Mouse (Mus musculus) effector memory CD4-positive, alpha-beta T cell, adult 5 months (primary cell): ENCODE measurements around the gene Paxx. TPM values are rescaled to one million over a fixed set of nuclear protein-coding genes. Genes with fewer than 3 reads are reported as not detected.

Source experiments
- polyA plus RNA-seq: library from polyadenylated mRNA; unstranded; fragments of 100-300 nt; shearing (Covaris generic); gene quantifications from one replicate; pipeline ENCODE4 v1.2.1, GENCODE M21; 2017

Gene Paxx
- polyA plus RNA-seq = 57.3 TPM

DNA sequence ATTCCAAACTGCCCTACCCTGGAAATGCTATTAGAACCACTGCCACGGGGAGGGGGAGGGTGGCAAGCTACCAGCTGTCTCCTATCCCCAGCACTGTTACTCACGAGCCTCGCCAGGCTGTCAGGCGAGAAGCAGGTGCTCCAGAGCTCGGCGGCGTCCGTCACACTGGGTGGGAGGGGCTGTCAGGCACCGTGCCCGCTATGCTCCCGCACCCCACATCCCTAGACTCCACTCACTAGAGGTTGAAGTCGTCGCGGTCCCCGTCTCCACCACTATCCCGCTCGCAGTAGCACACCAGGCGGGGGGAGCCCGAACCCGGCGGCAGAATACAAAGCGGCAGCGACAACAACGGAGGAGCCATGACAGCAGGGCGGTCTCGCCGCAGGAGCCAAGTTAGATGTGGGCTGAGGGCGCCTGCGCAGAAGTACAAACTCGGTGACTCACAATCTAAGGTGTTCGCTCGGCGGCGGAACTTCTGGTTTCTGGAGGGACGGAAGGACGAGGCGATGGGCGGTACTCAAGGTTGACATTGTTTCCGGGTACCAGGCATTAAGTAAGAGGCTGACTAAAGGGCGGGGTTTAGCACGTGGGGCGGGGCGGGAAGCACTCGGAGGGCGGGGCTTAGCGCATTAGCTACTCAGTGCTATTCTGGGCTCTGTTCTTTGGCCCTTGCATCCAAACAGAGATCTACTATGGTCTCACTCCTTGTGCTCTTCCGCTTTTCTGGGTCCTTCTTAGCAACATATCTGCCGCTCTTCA lies at the start of gene Paxx:
Gene Paxx (minus strand): TSS at position 544 of the 759 bp plus-strand sequence.

DNA sequence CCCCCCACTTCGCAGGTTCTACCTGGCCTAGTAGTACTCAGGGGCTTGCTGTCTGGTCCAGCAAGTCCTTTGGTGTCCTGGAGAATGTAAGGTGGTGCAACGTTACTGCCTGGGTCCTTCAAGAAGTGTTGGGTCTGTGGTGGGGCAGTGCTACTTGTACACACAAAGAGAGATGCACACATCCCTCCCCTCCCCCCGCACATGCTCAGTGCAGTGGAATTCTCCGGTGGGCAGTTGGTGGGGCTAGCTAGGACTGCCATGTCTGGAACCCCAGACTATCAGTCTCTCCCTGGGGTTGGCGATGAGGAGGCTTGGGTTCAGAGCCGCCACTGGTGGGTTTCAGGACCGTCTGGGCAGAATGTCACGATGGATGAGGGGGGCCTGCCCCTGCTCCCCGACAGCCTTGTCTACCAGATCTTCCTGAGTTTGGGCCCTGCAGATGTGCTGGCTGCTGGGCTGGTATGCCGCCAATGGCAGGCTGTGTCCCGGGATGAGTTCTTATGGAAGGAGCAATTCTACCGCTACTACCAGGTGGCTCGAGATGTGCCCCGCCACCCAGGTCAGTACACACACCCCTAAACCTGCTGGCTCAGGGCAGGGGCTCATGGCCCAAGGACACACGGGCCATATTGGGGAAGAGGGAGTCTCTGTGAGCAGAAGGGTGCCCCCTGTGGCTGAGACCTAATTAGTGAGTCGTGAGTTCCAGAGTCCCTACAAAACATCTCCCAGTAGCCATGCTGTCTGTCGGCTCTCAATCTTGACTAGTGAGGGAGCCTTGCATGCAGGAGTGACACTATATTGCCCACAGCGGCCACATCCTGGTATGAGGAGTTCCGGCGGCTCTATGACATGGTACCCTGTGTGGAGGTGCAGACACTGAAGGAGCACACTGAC lies 40.9 kb upstream of the Paxx start, which contains the start of gene C8g:
Gene C8g (minus strand): TSS at position 127 of the 894 bp plus-strand sequence.

GRCm38 (mm10) chr2:25500576-25501405 lies 39.9 kb upstream of the Paxx start, which contains the start of gene Fbxw5:
Gene Fbxw5, plus strand, starts transcription at chr2:25500750.

GRCm38 (mm10) chr2:25493476-25493961 lies 32.6 kb upstream of the Paxx start, which contains the start of gene Lcn12:
Gene Lcn12, minus strand, starts transcription at chr2:25493911.

GRCm38 (mm10) chr2:25469969-25470368 lies 9.1 kb upstream of the Paxx start, which contains the start of gene Ptgds:
Gene Ptgds, minus strand, starts transcription at chr2:25470046.

DNA sequence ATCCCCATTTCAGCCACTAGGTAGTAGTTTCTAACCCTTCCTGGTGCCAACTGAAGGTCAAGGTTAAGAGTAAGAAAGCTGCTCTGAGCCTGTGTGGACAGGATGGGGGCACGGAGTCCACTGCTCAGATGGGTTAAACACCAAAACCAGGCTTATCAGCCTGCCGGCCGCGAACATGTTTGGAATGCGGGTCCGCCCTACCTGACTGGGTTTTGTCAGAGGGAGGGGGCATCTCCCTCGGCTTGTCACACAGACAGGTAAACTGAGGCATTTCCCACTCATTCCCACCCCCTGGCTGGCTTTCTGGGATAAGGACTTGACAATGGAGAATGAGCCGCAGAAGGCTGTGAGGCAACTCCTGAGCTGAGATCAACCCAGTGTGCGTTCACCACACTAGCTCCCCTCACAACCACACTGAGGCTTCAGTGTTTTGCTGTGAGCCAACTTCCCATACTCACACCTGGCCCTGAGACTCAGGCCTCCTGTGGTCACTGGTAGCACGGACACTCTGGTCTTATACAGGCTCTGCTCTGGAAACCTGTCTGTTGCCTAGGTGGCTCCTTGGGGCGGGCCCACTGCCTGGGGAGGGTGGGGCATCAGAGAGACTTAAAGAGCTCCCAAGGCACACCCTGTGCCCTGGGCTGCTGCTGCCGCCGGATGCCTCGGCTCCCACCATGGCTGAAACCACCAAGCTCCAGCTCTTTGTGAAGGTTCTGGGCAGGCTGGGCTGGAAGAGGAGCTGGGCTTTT lies 4.5 kb downstream of the Paxx start, which contains the start of gene Clic3:
Gene Clic3 (plus strand): TSS at position 634 of the 749 bp plus-strand sequence.

DNA sequence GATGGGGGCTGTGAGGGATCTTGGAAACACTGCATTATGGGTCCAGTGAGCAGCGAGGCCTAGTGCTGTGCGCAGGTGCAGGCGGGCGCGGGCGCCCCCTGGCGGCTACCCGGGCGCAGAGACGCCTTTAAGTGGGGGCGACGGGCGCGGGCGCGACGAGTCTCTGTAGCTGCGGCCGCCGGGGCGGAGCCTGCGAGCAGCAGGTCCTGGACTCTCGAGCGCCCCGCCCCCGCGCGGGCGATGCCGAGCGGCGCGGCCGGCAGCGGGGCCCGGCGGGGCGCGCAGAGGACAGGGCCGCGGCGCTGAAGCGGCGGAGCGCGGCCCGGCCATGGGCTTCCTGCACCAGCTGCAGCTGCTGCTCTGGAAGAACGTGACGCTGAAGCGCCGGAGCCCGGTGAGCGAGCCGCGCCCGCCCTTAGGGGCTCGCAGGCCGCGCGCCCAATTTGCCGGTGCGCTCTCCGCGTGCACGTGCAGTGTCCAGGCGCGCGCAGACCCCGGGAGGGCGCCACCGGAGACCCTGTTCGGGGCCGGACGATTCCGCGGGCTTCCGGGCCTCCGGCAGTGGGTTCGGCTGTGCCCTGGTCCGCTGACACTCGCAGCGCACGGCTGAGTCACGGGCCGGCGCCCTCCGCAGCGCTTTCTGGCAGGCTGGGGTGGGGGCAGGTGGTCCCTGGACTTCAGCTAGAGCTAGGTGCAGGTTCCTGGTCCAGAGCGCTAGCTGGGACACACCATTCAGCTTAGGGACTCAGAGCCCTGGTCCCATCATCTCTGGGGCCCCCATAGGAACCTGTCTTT lies 32.3 kb downstream of the Paxx start, which contains the start of gene Abca2:
Gene Abca2 (plus strand): TSS at position 262 of the 795 bp plus-strand sequence.

DNA sequence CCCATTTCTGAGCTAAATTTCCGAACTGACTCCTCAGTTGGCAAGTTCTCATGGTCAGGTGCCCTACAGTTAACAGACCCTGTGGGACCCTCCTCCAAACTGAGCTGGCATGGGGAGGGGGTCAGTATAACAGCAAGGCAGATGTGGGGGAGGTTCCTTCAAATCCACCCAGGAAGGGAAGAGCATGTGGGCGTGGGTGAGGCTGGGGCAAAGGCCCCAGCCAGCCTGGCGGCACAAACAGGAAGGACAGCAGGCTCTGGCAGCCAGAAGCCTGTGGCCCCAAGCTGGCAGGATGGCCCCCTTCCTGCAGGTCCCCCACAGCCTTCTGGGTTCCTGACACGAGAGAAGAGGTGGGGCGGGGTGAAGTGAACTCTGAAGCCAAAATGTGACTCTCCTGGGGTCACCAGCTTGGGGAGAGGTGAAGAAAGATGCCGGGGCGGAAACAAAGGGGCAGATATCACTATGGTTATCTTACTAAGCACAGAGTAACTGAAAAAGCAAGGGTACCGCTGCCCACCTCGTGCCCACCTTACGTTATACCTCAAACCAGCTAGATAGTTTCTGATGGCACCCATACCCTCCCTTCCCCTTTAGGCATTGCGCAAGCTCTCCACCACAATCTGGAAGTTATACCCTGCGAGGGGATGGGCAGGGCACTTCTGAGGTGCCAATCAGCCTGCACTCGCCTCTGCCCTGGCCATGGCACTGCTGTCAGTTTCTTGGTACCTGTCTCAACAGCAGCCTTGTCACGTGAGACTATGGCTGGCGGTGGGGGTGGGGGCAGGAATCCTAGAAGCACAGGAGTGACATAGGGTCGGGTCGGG lies 38.1 kb downstream of the Paxx start, which contains the start of gene Fut7:
Gene Fut7 (plus strand): TSS at position 681 of the 824 bp plus-strand sequence.

Other genes starting within 250 kb of the Paxx start
- 82.5 TPM for gene Nelfb, start 249.6 kb downstream of the Paxx start, polyA plus RNA-seq
- gene Stpg3, start 246.5 kb downstream of the Paxx start, polyA plus RNA-seq = not detected
- gene Fam166a, start 242.3 kb downstream of the Paxx start, polyA plus RNA-seq = not detected
- 117 TPM for gene Tubb4b, start 236.4 kb downstream of the Paxx start, polyA plus RNA-seq
- not detected for gene Slc34a3, start 226.7 kb downstream of the Paxx start, polyA plus RNA-seq
- gene Rnf224, start 224.3 kb downstream of the Paxx start, polyA plus RNA-seq = not detected
- 0.77 TPM for gene Rnf208, start 218.8 kb downstream of the Paxx start, polyA plus RNA-seq
- not detected for gene Cysrt1, start 218.6 kb downstream of the Paxx start, polyA plus RNA-seq
- 4.9 TPM for gene AL732309.1, start 214.2 kb downstream of the Paxx start, polyA plus RNA-seq
- 19.3 TPM for gene Tmem203, start 205.7 kb downstream of the Paxx start, polyA plus RNA-seq
- 23.1 TPM for gene Tprn, start 198.5 kb downstream of the Paxx start, polyA plus RNA-seq
- 57.7 TPM for gene Ssna1, start 188.7 kb downstream of the Paxx start, polyA plus RNA-seq
- 75.1 TPM for gene Anapc2, start 188.6 kb downstream of the Paxx start, polyA plus RNA-seq
- not detected for gene Tmem210, start 172.9 kb downstream of the Paxx start, polyA plus RNA-seq
- not detected for gene Lrrc26, start 171.2 kb downstream of the Paxx start, polyA plus RNA-seq
- not detected for gene Grin1, start 141.9 kb downstream of the Paxx start, polyA plus RNA-seq
- gene Man1b1, start 128.8 kb downstream of the Paxx start, polyA plus RNA-seq = 49.9 TPM
- gene Dpp7, start 104.7 kb downstream of the Paxx start, polyA plus RNA-seq = 20.8 TPM
- gene Uap1l1, start 95.4 kb downstream of the Paxx start, polyA plus RNA-seq = 27.9 TPM
- gene Sapcd2, start 88.8 kb downstream of the Paxx start, polyA plus RNA-seq = 0.80 TPM
- not detected for gene Entpd2, start 65.2 kb downstream of the Paxx start, polyA plus RNA-seq
- gene Npdc1, start 61.7 kb downstream of the Paxx start, polyA plus RNA-seq = 4.5 TPM
- 1.6 TPM for gene Fut7, start 37.8 kb downstream of the Paxx start, polyA plus RNA-seq
- gene Abca2, start 32.4 kb downstream of the Paxx start, polyA plus RNA-seq = 58.8 TPM
- 3.2 TPM for gene Clic3, start 4.3 kb downstream of the Paxx start, polyA plus RNA-seq
- gene Ptgds, start 9.0 kb upstream of the Paxx start, polyA plus RNA-seq = not detected
- not detected for gene Lcn12, start 32.8 kb upstream of the Paxx start, polyA plus RNA-seq
- 67.4 TPM for gene Fbxw5, start 39.7 kb upstream of the Paxx start, polyA plus RNA-seq
- gene C8g, start 40.6 kb upstream of the Paxx start, polyA plus RNA-seq = 5.9 TPM
- gene Traf2, start 85.8 kb upstream of the Paxx start, polyA plus RNA-seq = 65.0 TPM
- 209 TPM for gene Edf1, start 96.8 kb upstream of the Paxx start, polyA plus RNA-seq
- gene Mamdc4, start 113.8 kb upstream of the Paxx start, polyA plus RNA-seq = 2.0 TPM
- gene Phpt1, start 114.1 kb upstream of the Paxx start, polyA plus RNA-seq = 48.3 TPM
- gene Ajm1, start 120.7 kb upstream of the Paxx start, polyA plus RNA-seq = not detected
- gene Rabl6, start 147.4 kb upstream of the Paxx start, polyA plus RNA-seq = 41.4 TPM
- not detected for gene Ccdc183, start 156.6 kb upstream of the Paxx start, polyA plus RNA-seq
- gene Tmem141, start 160.9 kb upstream of the Paxx start, polyA plus RNA-seq = 3.4 TPM
- gene Fcna, start 166.9 kb upstream of the Paxx start, polyA plus RNA-seq = not detected
- gene Lcn8, start 192.0 kb upstream of the Paxx start, polyA plus RNA-seq = not detected
- gene Lcn5, start 196.9 kb upstream of the Paxx start, polyA plus RNA-seq = not detected
- gene Lcn6, start 215.7 kb upstream of the Paxx start, polyA plus RNA-seq = not detected
- not detected for gene Lcn10, start 221.6 kb upstream of the Paxx start, polyA plus RNA-seq
- gene Obp2a, start 238.9 kb upstream of the Paxx start, polyA plus RNA-seq = not detected
- 21.5 TPM for gene Bmyc, start 245.6 kb upstream of the Paxx start, polyA plus RNA-seq